9 mouse cellular contexts compared by ENCODE assay signal in genomic region chr1:62725032-62725678, GRCm38 (mm10). TPM values are rescaled to one million over a fixed set of nuclear protein-coding genes. Genes with fewer than 3 reads are reported as not detected.
A peak's percentile ranks its signal among the peaks of the same experiment; 100 is the strongest.
DNase-seq lines count a peak whose midpoint lies in the region; ATAC-seq and TF ChIP-seq lines count a peak whose summit lies in the region.
"Had no signal": no experiment of that assay in that cellular context is flagged by ENCODE, and none has a peak within 500 bp of the region (broad histone marks: within the 10 kb centered on the region; RNA-seq: fewer than 3 reads in every experiment).

No protein-coding gene starts in this region.

- no peaks in the 10 kb centered on the region for H3K27me3 ChIP-seq in heart, adult 2 months (ENCODE audit: control insufficient read depth, insufficient read depth, low read length)
- H3K27me3 ChIP-seq in heart, embryonic 12.5 days (replicated peaks) = no peaks in the 10 kb centered on the region
- H3K27me3 ChIP-seq in liver, embryonic 16.5 days (ENCODE audit: control insufficient read depth, insufficient read depth, low read depth, low read length) = no peaks in the 10 kb centered on the region
- no peaks in the 10 kb centered on the region for H3K27me3 ChIP-seq in liver, embryonic 11.5 days (replicated peaks; ENCODE audit: control insufficient read depth, insufficient read depth, low read length)
- H3K27me3 ChIP-seq in intestine, embryonic 16.5 days (replicated peaks; ENCODE audit: control insufficient read depth, insufficient read depth, low read length) = no peaks in the 10 kb centered on the region
- H3K27me3 ChIP-seq: stomach, embryonic 15.5 days had no signal

- no peak for TF ChIP-seq POLR2A in heart, adult 2 months (IDR thresholded peaks at IDR 0.05; ENCODE audit: insufficient read depth, low read depth, low read length)

- WGBS in heart, adult 2 months = 26% methylated on average over 10 of the region's 10 CpGs
- 80% methylated on average over 10 of the region's 10 CpGs for WGBS in heart, embryonic 12.5 days
- WGBS in liver, embryonic 16.5 days (ENCODE audit: insufficient replicate concordance) = 49% methylated on average over 10 of the region's 10 CpGs
- 73% methylated on average over 10 of the region's 10 CpGs for WGBS in liver, embryonic 11.5 days
- 72% methylated on average over 10 of the region's 10 CpGs for WGBS in intestine, embryonic 16.5 days

- 0 out of 2 replicates have a peak, but pooled peaks have one; percentile 47 for TF ChIP-seq EP300 in heart, adult 2 months (IDR thresholded peaks at IDR 0.05; ENCODE audit: insufficient read depth, low read depth, low read length)

- peak overlapping the region; percentile 8; the same call in 1 of the 2 replicates for H3K4me3 ChIP-seq in heart, adult 2 months
- no peak overlapping the region for H3K4me3 ChIP-seq in heart, embryonic 12.5 days
- no peak overlapping the region for H3K4me3 ChIP-seq in liver, embryonic 16.5 days (ENCODE audit: low read depth, low read length)
- H3K4me3 ChIP-seq in liver, embryonic 11.5 days (ENCODE audit: low read depth, low read length) = no peak overlapping the region
- no peak overlapping the region for H3K4me3 ChIP-seq in intestine, embryonic 16.5 days (ENCODE audit: low read length)
- H3K4me3 ChIP-seq: stomach, embryonic 15.5 days had no signal

- ATAC-seq in heart, embryonic 12.5 days (ENCODE audit: insufficient number of reproducible peaks, low FRiP score) = no peak
- ATAC-seq in liver, embryonic 16.5 days (ENCODE audit: low read depth) = peak; percentile 9; the same call in 1 of the 2 replicates
- ATAC-seq in liver, embryonic 11.5 days (replicated peaks; ENCODE audit: low FRiP score) = no peak
- no peak for ATAC-seq in intestine, embryonic 16.5 days

- H3K9me3 ChIP-seq in heart, embryonic 12.5 days (replicated peaks) = no peaks in the 10 kb centered on the region
- no peaks in the 10 kb centered on the region for H3K9me3 ChIP-seq in liver, embryonic 16.5 days (replicated peaks; ENCODE audit: control insufficient read depth, low read length)
- no peaks in the 10 kb centered on the region for H3K9me3 ChIP-seq in liver, embryonic 11.5 days (ENCODE audit: control insufficient read depth, low read length)
- no peaks in the 10 kb centered on the region for H3K9me3 ChIP-seq in intestine, embryonic 16.5 days (ENCODE audit: control insufficient read depth, low read length)
- H3K9me3 ChIP-seq: stomach, embryonic 15.5 days had no signal

- 0 out of 2 replicates have a peak overlapping the region, but pooled peaks have one; percentile 39 for H3K9ac ChIP-seq in heart, adult 2 months (ENCODE audit: low read depth, low read length)
- no peak overlapping the region for H3K9ac ChIP-seq in heart, embryonic 12.5 days
- H3K9ac ChIP-seq in liver, embryonic 16.5 days (ENCODE audit: low read depth, low read length) = no peak overlapping the region
- no peak overlapping the region for H3K9ac ChIP-seq in liver, embryonic 11.5 days (ENCODE audit: low read depth, low read length)
- no peak overlapping the region for H3K9ac ChIP-seq in intestine, embryonic 16.5 days (ENCODE audit: low read depth, low read length)
- H3K9ac ChIP-seq: stomach, embryonic 15.5 days had no signal

- peaks cover 2% of the 10 kb centered on the region; the same call in 1 of the 2 replicates for H3K79me2 ChIP-seq in heart, adult 2 months (replicated peaks; ENCODE audit: control insufficient read depth, insufficient read depth, low read length)

- intact Hi-C loops in heart, adult 2 months (cut with DNase I) = no loop called here
- intact Hi-C loops in left cerebral cortex, postnatal 10 days (cut with DNase I) = no loop called here

- no peak for TF ChIP-seq CTCF in heart, adult 2 months (IDR thresholded peaks at IDR 0.05)

- peak overlapping the region; percentile 78 for H3K27ac ChIP-seq in heart, adult 2 months
- H3K27ac ChIP-seq in heart, embryonic 12.5 days (ENCODE audit: poor library complexity, severe bottlenecking) = no peak overlapping the region
- no peak overlapping the region for H3K27ac ChIP-seq in liver, embryonic 16.5 days (ENCODE audit: low read length)
- H3K27ac ChIP-seq in liver, embryonic 11.5 days (ENCODE audit: low read depth, low read length) = no peak overlapping the region
- H3K27ac ChIP-seq in intestine, embryonic 16.5 days (ENCODE audit: low read length) = peak overlapping the region; percentile 24; the same call in 1 of the 2 replicates

- H3K4me2 ChIP-seq in heart, embryonic 12.5 days = no peak overlapping the region
- no peak overlapping the region for H3K4me2 ChIP-seq in liver, embryonic 16.5 days (ENCODE audit: low read depth, low read length)
- H3K4me2 ChIP-seq in liver, embryonic 11.5 days = no peak overlapping the region
- no peak overlapping the region for H3K4me2 ChIP-seq in intestine, embryonic 16.5 days (ENCODE audit: low read depth, low read length)
- H3K4me2 ChIP-seq: stomach, embryonic 15.5 days had no signal

- DNase-seq in heart, adult 2 months = peak; percentile 57 to 65
- DNase-seq in liver, embryonic 11.5 days (ENCODE audit: low spot score) = no peak
- DNase-seq in testis, postnatal 10 days (ENCODE audit: low spot score) = peak; percentile 40
- DNase-seq in layer of hippocampus, postnatal 36 days = no peak
- no peak for DNase-seq in left cerebral cortex, postnatal 10 days (ENCODE audit: extremely low spot score in 1 of 2, low spot score in 2 of 2)

- peaks cover 22% of the 10 kb centered on the region for H3K36me3 ChIP-seq in heart, adult 2 months (ENCODE audit: control insufficient read depth, insufficient read depth, low read length)
- H3K36me3 ChIP-seq in heart, embryonic 12.5 days = no peaks in the 10 kb centered on the region; the same call in 1 of the 2 replicates
- H3K36me3 ChIP-seq in liver, embryonic 16.5 days (ENCODE audit: control insufficient read depth, insufficient read depth) = no peaks in the 10 kb centered on the region
- no peaks in the 10 kb centered on the region for H3K36me3 ChIP-seq in liver, embryonic 11.5 days (ENCODE audit: control insufficient read depth, insufficient read depth, low read length)
- no peaks in the 10 kb centered on the region for H3K36me3 ChIP-seq in intestine, embryonic 16.5 days (ENCODE audit: control insufficient read depth, insufficient read depth, low read length)
- H3K36me3 ChIP-seq: stomach, embryonic 15.5 days had no signal

- peaks cover 37% of the 10 kb centered on the region for H3K4me1 ChIP-seq in heart, adult 2 months (ENCODE audit: control insufficient read depth, insufficient read depth, low read length)
- peaks cover 40% of the 10 kb centered on the region for H3K4me1 ChIP-seq in heart, embryonic 12.5 days (replicated peaks)
- peaks cover 4% of the 10 kb centered on the region for H3K4me1 ChIP-seq in liver, embryonic 16.5 days (ENCODE audit: control insufficient read depth, low read depth, low read length)
- H3K4me1 ChIP-seq in liver, embryonic 11.5 days (replicated peaks; ENCODE audit: control insufficient read depth, insufficient read depth, low read length) = peaks cover 3% of the 10 kb centered on the region; the same call in 1 of the 2 replicates
- H3K4me1 ChIP-seq in intestine, embryonic 16.5 days (ENCODE audit: control insufficient read depth, insufficient read depth, low read length) = peaks cover 16% of the 10 kb centered on the region; the same call in 1 of the 2 replicates

RNA-seq across cellular contexts. Expression of gene Nrp2, which starts 22.1 kb away (rescaled TPM):
- total RNA-seq in heart, adult 2 months (2021) = 10 to 100 TPM; 20.7 to 29.6 TPM
- 15.6 and 24.2 TPM in 2 replicates for polyA plus RNA-seq in heart, adult 2 months (2012; rRNA removed)
- 6.0 and 6.2 TPM in 2 replicates for polyA plus RNA-seq in heart, embryonic 12.5 days (2016; fragmentation: Nextera tagmentation; extraction: Ambion mirVana)
- 0.70 and 0.91 TPM in 2 replicates for polyA plus RNA-seq in liver, embryonic 16.5 days (2015; fragmentation: Nextera tagmentation; extraction: Ambion mirVana)
- polyA plus RNA-seq in liver, embryonic 11.5 days (2014; fragmentation: Nextera tagmentation; extraction: Ambion mirVana) = 5.2 and 6.2 TPM in 2 replicates
- polyA plus RNA-seq in intestine, embryonic 16.5 days (2015; fragmentation: Nextera tagmentation; extraction: Ambion mirVana) = 23.0 and 23.7 TPM in 2 replicates
- 10 to 100 TPM; 58.8 to 66.3 TPM for total RNA-seq in layer of hippocampus, postnatal 36 days (2021)
- total RNA-seq in left cerebral cortex, postnatal 10 days (2021) = 10 to 100 TPM; 37.1 to 39.5 TPM

Comparison
In these comparisons a context has a peak if more than half of its experiments do, and no peak if none do; other contexts are left out.
1. H3K27ac ChIP-seq: peak in heart, adult 2 months (single experiment) and intestine, embryonic 16.5 days (single experiment); none in heart, embryonic 12.5 days (single experiment), liver, embryonic 16.5 days (single experiment) and liver, embryonic 11.5 days (single experiment).
2. DNase-seq: peak in heart, adult 2 months (2 of 2) and testis, postnatal 10 days (single experiment); none in liver, embryonic 11.5 days (single experiment), layer of hippocampus, postnatal 36 days (0 of 2) and left cerebral cortex, postnatal 10 days (0 of 2).